Mouse (Mus musculus) liver, postnatal 0 days (tissue): ENCODE results near the gene Pinlyp.

ENCODE experiments used
- CTCF ChIP-seq: sonication (generic); IDR thresholded peaks from 2 replicates; pipeline ENCODE4 v1.5.1; 2016; ENCODE audit warnings: antibody characterized with exemption, low read depth
- EP300 ChIP-seq: IDR thresholded peaks from 2 replicates; pipeline ENCODE4 v1.6.1; 2016; ENCODE audit warnings: antibody characterized with exemption, low read depth, mild to moderate bottlenecking

DNA sequence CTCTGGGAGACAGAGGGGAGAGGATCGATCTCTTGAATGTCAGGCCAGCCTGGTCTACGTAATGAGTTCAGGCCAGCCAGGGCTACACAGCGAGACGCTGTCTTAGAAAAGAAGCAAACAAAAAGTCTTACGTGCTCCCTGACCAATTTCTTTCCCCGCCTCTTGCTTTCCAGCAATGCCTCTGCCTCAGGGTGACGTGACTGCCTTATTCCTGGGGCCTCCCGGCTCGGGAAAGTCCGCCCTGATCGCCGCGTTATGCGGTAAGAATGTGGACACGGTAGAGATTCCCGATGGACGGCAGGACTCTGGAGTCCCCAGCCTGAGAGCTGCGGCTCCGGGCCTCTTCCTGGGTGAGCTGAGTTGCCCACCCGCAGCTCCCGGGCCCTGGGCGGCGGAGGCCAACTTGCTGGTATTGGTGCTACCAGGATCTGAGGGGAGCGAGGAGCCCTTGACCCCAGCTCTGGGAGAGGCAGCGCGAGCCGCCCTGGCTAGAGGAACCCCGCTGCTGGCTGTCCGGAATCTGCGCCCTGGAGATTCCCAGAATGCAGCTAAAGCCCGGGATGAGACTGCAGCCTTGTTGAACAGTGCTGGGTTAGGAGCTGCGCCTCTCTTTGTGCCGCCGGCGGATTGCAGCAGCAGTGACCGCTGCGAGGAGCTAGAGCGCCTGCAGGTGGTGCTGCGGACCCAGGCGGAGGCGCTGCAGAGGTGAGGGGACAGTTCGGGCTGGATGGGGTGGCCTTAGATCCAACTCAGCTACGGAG is 14.5 kb downstream of the Pinlyp start:
- TF ChIP-seq EP300 (no peak), CTCF (peak; percentile 90)
